Mouse (Mus musculus) neural tube, embryonic 12.5 days (tissue): ENCODE measurements around the gene Pak1ip1. TPM values are rescaled to one million over a fixed set of nuclear protein-coding genes. Genes with fewer than 3 reads are reported as not detected.

Experiments used
- ATAC-seq: fragments of 200-750 bp; cut with Nextera tagmentation; 2 replicates; pipeline ENCODE4 v1.8.0; 2017; ENCODE audit warnings: low read depth, mild to moderate bottlenecking, moderate TSS enrichment, moderate library complexity; ENCODE audit not compliant: low FRiP score
- H3K27ac ChIP-seq: fragments of 300-500 bp; sonication (generic); 2 replicates; pipeline ENCODE4 v1.5.1; 2016
- H3K27me3 ChIP-seq: fragments of 300-500 bp; sonication (generic); replicated peaks from 2 replicates; pipeline ENCODE4 v1.6.1; 2016; ENCODE audit warnings: mild to moderate bottlenecking
- H3K36me3 ChIP-seq: fragments of 300-500 bp; sonication (generic); 2 replicates; pipeline ENCODE4 v1.6.1; 2016; ENCODE audit warnings: mild to moderate bottlenecking
- H3K4me1 ChIP-seq: fragments of 300-500 bp; sonication (generic); 2 replicates; pipeline ENCODE4 v1.6.1; 2016
- H3K4me2 ChIP-seq: fragments of 300-500 bp; sonication (generic); replicated peaks from 2 replicates; pipeline ENCODE4 v1.6.1; 2016; ENCODE audit warnings: mild to moderate bottlenecking
- H3K4me3 ChIP-seq: fragments of 300-500 bp; sonication (generic); 2 replicates; pipeline ENCODE4 v1.5.1; 2016
- H3K9ac ChIP-seq: fragments of 300-500 bp; sonication (generic); 2 replicates; pipeline ENCODE4 v1.6.1; 2016; ENCODE audit warnings: mild to moderate bottlenecking
- H3K9me3 ChIP-seq: fragments of 300-500 bp; sonication (generic); 2 replicates; pipeline ENCODE4 v1.6.1; 2016; ENCODE audit warnings: mild to moderate bottlenecking
- WGBS: fragments of 180-500 bp; shearing (Covaris S2); methylation state at CpG from one replicate; pipeline ENCODE4 v1.1.7; 2016; 5-methylcytosine and 5-hydroxymethylcytosine counted together
- polyA plus RNA-seq: library from polyadenylated mRNA; unstranded; fragments of >200 nt; fragmentation: Nextera tagmentation; extraction: Ambion mirVana; gene quantifications from 2 replicates; pipeline ENCODE4 v1.2.1, GENCODE M21; 2016

Gene Pak1ip1
- polyA plus RNA-seq, 1 experiment from 2014 or later, result 75.2 TPM

DNA sequence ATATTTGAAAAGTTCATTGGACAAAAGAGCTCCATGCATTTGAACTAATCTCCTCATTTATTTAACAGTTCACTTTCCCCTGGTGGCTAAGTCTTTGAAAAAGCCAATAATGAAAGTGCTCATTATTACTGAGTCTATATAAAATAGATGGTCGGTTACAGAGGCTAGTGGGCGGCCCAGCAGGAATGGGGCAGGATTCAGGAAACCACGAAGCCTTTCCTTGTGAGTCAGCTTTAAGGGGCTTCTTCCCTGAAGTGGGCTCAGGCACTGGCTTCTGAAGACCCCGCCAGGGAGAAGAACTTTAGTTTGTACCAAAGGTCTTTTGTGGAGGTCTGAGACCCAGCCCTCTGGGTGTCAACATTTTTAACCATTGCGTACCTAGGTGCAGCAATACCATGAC lies 51.1 kb downstream of the Pak1ip1 start:
- H3K9ac ChIP-seq, result no peak overlapping the region
- H3K36me3 ChIP-seq, result no peaks in the 10 kb centered on the region
- ATAC-seq, result no peak
- no peaks in the 10 kb centered on the region for H3K27me3 ChIP-seq
- no peaks in the 10 kb centered on the region for H3K9me3 ChIP-seq
- H3K4me2 ChIP-seq, result no peak overlapping the region
- H3K4me3 ChIP-seq, result no peak overlapping the region
- no peaks in the 10 kb centered on the region for H3K4me1 ChIP-seq
- WGBS, result 71% methylated on average over 5 of the region's 5 CpGs
- no peak overlapping the region for H3K27ac ChIP-seq

Other genes with a start within 250 kb of the Pak1ip1 start
- 4.7 and 4.8 TPM in 2 replicates for gene Gcnt2, start 141.3 kb upstream of the Pak1ip1 start, polyA plus RNA-seq
- gene Tmem14c, start 15.3 kb downstream of the Pak1ip1 start, polyA plus RNA-seq, result 148 and 166 TPM in 2 replicates
- 0.29 and 0.40 TPM in 2 replicates for gene Mak, start 78.7 kb downstream of the Pak1ip1 start, polyA plus RNA-seq
- gene Gcm2, start 110.0 kb downstream of the Pak1ip1 start, polyA plus RNA-seq, result not detected in 2 replicates
- gene Sycp2l, start 113.3 kb downstream of the Pak1ip1 start, polyA plus RNA-seq, result not detected in 2 replicates
- gene Elovl2, start 219.4 kb downstream of the Pak1ip1 start, polyA plus RNA-seq, result 39.9 and 46.9 TPM in 2 replicates
- 23.1 and 23.8 TPM in 2 replicates for gene Smim13, start 248.8 kb downstream of the Pak1ip1 start, polyA plus RNA-seq